Mouse (Mus musculus) G1E (cell line): Measurements from ENCODE around the gene Hand2. TPM values are rescaled to one million over a fixed set of nuclear protein-coding genes. Genes with fewer than 3 reads are reported as not detected.

ENCODE experiments used
- ATAC-seq: 2 replicates; pipeline ENCODE4 v1.8.0; 2016; ENCODE audit warnings: mild to moderate bottlenecking; ENCODE audit not compliant: insufficient number of reproducible peaks, poor library complexity, low FRiP score, severe bottlenecking; ENCODE audit errors: extremely low read depth
- DNase-seq: peaks from one replicate; pipeline ENCODE4 v3.0.0; 2012; ENCODE audit warnings: low spot score
- H3K27me3 ChIP-seq: 2 replicates; pipeline ENCODE4 v1.6.1; 2012; ENCODE audit warnings: mild to moderate bottlenecking, low read length, inconsistent platforms; ENCODE audit not compliant: insufficient read depth
- H3K36me3 ChIP-seq: replicated peaks from 2 replicates; pipeline ENCODE3; 2012; ENCODE audit warnings: mild to moderate bottlenecking, inconsistent platforms
- H3K4me1 ChIP-seq: 2 replicates; pipeline ENCODE4 v1.6.1; 2012; ENCODE audit warnings: low read depth, low read length, inconsistent platforms, mixed read lengths; ENCODE audit not compliant: insufficient read depth
- H3K4me3 ChIP-seq: 2 replicates; pipeline ENCODE4 v1.5.1; 2012; ENCODE audit warnings: low read depth, mild to moderate bottlenecking, inconsistent platforms, low read length, moderate library complexity, mixed read lengths
- H3K9me3 ChIP-seq: replicated peaks from 2 replicates; pipeline ENCODE4 v1.6.1; 2012; ENCODE audit warnings: inconsistent platforms
- CTCF ChIP-seq: IDR thresholded peaks from 2 replicates; pipeline ENCODE4 v1.5.1; 2012; ENCODE audit warnings: low read depth, low read length, inconsistent platforms, mixed read lengths
- GATA1 ChIP-seq: IDR thresholded peaks from 2 replicates; pipeline ENCODE4 v1.6.1; 2012; ENCODE audit warnings: borderline replicate concordance, low read length, inconsistent platforms, mixed read lengths
- GATA2 ChIP-seq: IDR thresholded peaks from 2 replicates; pipeline ENCODE4 v1.6.1; 2012; ENCODE audit warnings: low read depth, low read length, inconsistent platforms, borderline replicate concordance
- POLR2AphosphoS5 ChIP-seq: IDR thresholded peaks from 2 replicates; pipeline ENCODE4 v1.6.1; 2012; ENCODE audit warnings: low read depth, low read length, inconsistent platforms; ENCODE audit not compliant: insufficient replicate concordance
- TAL1 ChIP-seq: conservative IDR thresholded peaks from 2 replicates; pipeline ENCODE4 v1.6.1; 2012; ENCODE audit warnings: low read depth, low read length, inconsistent platforms, mixed read lengths
- polyA plus RNA-seq: library from polyadenylated mRNA; stranded (reverse); fragments of >175 nt; gene quantifications from 2 replicates; pipeline ENCODE4 v1.2.3, GENCODE M21; 2012
- total RNA-seq, 2 experiments: library from RNA; stranded (forward) in 1 of 2; stranded (reverse) in 1 of 2; fragments of 200-1000 nt in 1 of 2; fragments of >200 nt in 1 of 2; fragmentation: Nextera tagmentation in 1 of 2; gene quantifications; 2 replicates each; pipeline ENCODE4 v1.2.3; 2014 to 2017

Gene Hand2
- total and polyA plus RNA-seq, 3 experiments: not detected

- H3K36me3 ChIP-seq: no peaks in the 10 kb centered on the region
- DNase-seq: no peak
- TF ChIP-seq CTCF (no peak), TAL1 (no peak), GATA2 (no peak), GATA1 (no peak), POLR2AphosphoS5 (no peak)
- H3K4me1 ChIP-seq: no peaks in the 10 kb centered on the region
- H3K27me3 ChIP-seq: no peaks in the 10 kb centered on the region
- ATAC-seq: no peak
- no peak overlapping the region for H3K4me3 ChIP-seq
- H3K9me3 ChIP-seq: no peaks in the 10 kb centered on the region; the same call in 1 of the 2 replicates
Observed at GRCm38 (mm10) chr8:57361003-57361805, 40.4 kb downstream of the Hand2 start.

DNA sequence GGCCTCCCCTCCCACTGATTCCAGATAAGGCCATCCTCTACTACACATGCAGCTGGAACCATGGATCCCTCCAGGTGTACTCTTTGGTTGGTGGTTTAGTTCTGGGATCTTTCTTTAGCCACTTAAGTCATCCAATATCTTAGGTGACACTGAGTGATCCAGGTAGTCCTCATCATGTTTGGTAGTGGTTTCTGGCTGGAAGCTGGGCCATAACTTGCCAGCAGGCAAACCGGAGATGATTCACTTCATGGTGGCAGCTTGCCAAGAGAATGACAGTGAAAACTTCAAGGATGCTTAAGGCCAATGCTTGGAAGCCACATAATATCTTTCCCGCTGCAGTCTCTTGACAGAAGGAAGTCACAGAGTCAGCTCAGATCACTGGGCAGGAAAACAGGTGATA is 42.1 kb downstream of the Hand2 start:
- TF ChIP-seq CTCF (no peak), POLR2AphosphoS5 (no peak), GATA2 (no peak), GATA1 (no peak), TAL1 (no peak)
- no peak overlapping the region for H3K4me3 ChIP-seq
- ATAC-seq (no peak), DNase-seq (no peak)
- no peaks in the 10 kb centered on the region for H3K36me3 ChIP-seq
- no peaks in the 10 kb centered on the region for H3K4me1 ChIP-seq
- no peaks in the 10 kb centered on the region for H3K27me3 ChIP-seq
- H3K9me3 ChIP-seq: no peaks in the 10 kb centered on the region; the same call in 1 of the 2 replicates

DNA sequence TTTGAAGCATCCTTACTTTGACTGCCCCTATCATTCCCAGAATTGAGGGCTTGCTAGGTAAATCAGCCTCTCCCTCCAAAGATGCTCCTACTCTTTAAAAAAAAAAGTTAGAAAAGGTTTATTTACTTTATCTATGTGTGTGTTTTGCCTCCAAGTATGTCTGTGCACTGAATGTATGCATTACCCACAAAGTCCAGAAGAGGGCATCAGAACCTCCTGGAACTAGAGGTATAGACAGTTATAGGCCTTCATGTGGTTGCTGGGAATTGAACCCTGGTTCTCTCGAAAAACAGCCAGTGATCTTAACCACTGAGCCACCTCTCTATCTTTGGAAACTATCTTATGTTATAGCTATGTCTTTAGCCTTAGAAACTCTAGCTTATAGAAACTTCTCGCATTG is 53.3 kb downstream of the Hand2 start:
- Histone ChIP-seq H3K9me3 (no peaks in the 10 kb centered on the region), H3K4me1 (no peaks in the 10 kb centered on the region), H3K27me3 (peaks cover 7% of the 10 kb centered on the region), H3K36me3 (no peaks in the 10 kb centered on the region), H3K4me3 (no peak overlapping the region)
- DNase-seq: no peak
- TF ChIP-seq GATA1: no peak
- no peak for TF ChIP-seq GATA2
- TF ChIP-seq CTCF: no peak
- TF ChIP-seq TAL1: no peak
- TF ChIP-seq POLR2AphosphoS5: no peak
- no peak for ATAC-seq

Other genes starting within 250 kb of the Hand2 start
- not detected in 2 replicates for gene Scrg1, start 134.9 kb downstream of the Hand2 start, total RNA-seq (2014; fragmentation: Nextera tagmentation)
- not detected in 2 replicates for gene Scrg1, start 134.9 kb downstream of the Hand2 start, total RNA-seq (2017)
- not detected in 2 replicates for gene Scrg1, start 134.9 kb downstream of the Hand2 start, polyA plus RNA-seq
- gene Sap30, start 166.9 kb downstream of the Hand2 start, total RNA-seq (2014; fragmentation: Nextera tagmentation): 17.3 and 17.4 TPM in 2 replicates
- gene Sap30, start 166.9 kb downstream of the Hand2 start, total RNA-seq (2017): 55.5 and 79.5 TPM in 2 replicates
- gene Sap30, start 166.9 kb downstream of the Hand2 start, polyA plus RNA-seq: 24.5 and 30.5 TPM in 2 replicates
- gene Hmgb2, start 190.9 kb downstream of the Hand2 start, total RNA-seq (2014; fragmentation: Nextera tagmentation): 377 and 610 TPM in 2 replicates
- gene Hmgb2, start 190.9 kb downstream of the Hand2 start, total RNA-seq (2017): 197 and 208 TPM in 2 replicates
- 118 and 132 TPM in 2 replicates for gene Hmgb2, start 190.9 kb downstream of the Hand2 start, polyA plus RNA-seq